Mouse (Mus musculus) embryonic facial prominence, embryonic 14.5 days (tissue): ENCODE measurements at regions not wholly inside any gene's neighbourhood (a gene's known extent, or its start where the extent isn't known, plus 50 kb on each side); places are given as distances from the start of the nearest gene placed in this dataset.

ENCODE experiments used
- ATAC-seq: fragments of 200-750 bp; cut with Nextera tagmentation; 2 replicates; pipeline ENCODE4 v1.8.0; 2017; ENCODE audit warnings: low read depth, moderate number of reproducible peaks, moderate TSS enrichment
- DNase-seq: peaks from one replicate; pipeline ENCODE4 v3.0.0-alpha.2; 2015; ENCODE audit warnings: low spot score
- H3K27ac ChIP-seq: fragments of 300-500 bp; sonication (generic); replicated peaks from 2 replicates; pipeline ENCODE4 v1.5.1; 2014; ENCODE audit warnings: low read depth, mild to moderate bottlenecking, low read length, moderate library complexity
- H3K27me3 ChIP-seq: fragments of 300-500 bp; sonication (generic); replicated peaks from 2 replicates; pipeline ENCODE4 v1.6.1; 2014; ENCODE audit warnings: low read length; ENCODE audit not compliant: control insufficient read depth, insufficient read depth
- H3K36me3 ChIP-seq: fragments of 300-500 bp; sonication (generic); 2 replicates; pipeline ENCODE4 v1.6.1; 2014; ENCODE audit warnings: low read length, mixed read lengths; ENCODE audit not compliant: control insufficient read depth, insufficient read depth
- H3K4me1 ChIP-seq: fragments of 300-500 bp; sonication (generic); 2 replicates; pipeline ENCODE4 v1.6.1; 2014; ENCODE audit warnings: antibody characterized with exemption, low read length; ENCODE audit not compliant: control insufficient read depth, insufficient read depth
- H3K4me2 ChIP-seq: fragments of 300-500 bp; sonication (generic); 2 replicates; pipeline ENCODE4 v1.6.1; 2014; ENCODE audit warnings: low read depth, mild to moderate bottlenecking, low read length, moderate library complexity, mixed read lengths
- H3K4me3 ChIP-seq: fragments of 300-500 bp; sonication (generic); 2 replicates; pipeline ENCODE4 v1.5.1; 2014; ENCODE audit warnings: low read depth, mild to moderate bottlenecking, low read length
- H3K9ac ChIP-seq: fragments of 300-500 bp; sonication (generic); 2 replicates; pipeline ENCODE4 v1.6.1; 2014; ENCODE audit warnings: low read depth, mild to moderate bottlenecking, low read length, moderate library complexity, mixed read lengths
- H3K9me3 ChIP-seq: fragments of 300-500 bp; sonication (generic); 2 replicates; pipeline ENCODE4 v1.6.1; 2016; ENCODE audit warnings: low read length; ENCODE audit not compliant: control insufficient read depth
- WGBS: fragments of 180-500 bp; shearing (Covaris S2); extraction: QIAGEN DNeasy Blood & Tissue Kit; methylation state at CpG from one replicate; pipeline ENCODE4 v1.1.7; 2014; 5-methylcytosine and 5-hydroxymethylcytosine counted together

DNA sequence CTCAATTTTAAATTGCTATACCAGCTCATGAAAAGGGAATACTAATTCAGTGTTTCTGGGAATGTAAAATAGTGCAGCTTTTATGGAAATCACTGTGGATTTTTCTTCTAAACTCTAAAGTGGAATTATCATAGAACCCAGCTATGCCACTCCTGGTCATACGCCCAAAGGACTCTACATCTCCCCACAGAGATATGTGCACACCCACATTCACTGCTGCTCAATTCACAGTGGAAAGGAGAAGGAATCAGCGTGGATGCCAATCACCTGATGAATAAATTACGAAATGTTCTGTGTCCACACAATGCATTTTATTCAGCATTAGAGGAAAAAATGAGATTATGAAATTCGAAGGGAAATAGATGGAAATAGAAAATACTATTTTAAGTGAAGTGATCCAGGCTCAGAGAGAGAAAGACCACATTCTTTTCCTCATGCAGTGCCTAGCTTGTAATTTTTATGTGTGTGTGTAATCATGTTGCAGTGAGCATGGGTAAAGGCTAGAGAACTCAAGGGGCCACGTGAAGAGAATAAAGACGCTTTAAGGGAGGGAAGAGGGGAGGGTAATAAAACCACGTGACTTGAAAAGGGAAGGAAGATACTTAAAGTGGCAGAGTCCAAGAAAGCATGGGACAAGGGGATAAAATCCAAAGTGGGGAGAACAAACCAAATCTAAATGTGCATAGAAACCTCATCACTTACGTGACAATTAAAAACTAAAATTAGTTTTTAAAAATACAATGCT is 321.8 kb upstream of the Tmem229a start:
- Histone ChIP-seq H3K27me3 (no peaks in the 10 kb centered on the region), H3K4me2 (no peak overlapping the region), H3K27ac (no peak overlapping the region), H3K9ac (no peak overlapping the region), H3K4me1 (no peaks in the 10 kb centered on the region), H3K9me3 (no peaks in the 10 kb centered on the region), H3K36me3 (no peaks in the 10 kb centered on the region), H3K4me3 (no peak overlapping the region)
- ATAC-seq (peak; percentile 76; the same call in 1 of the 2 replicates), DNase-seq (peak; percentile 21)
- WGBS: 51% methylated on average over 8 of the region's 8 CpGs

- ATAC-seq: no peak
- H3K27me3 ChIP-seq: no peaks in the 10 kb centered on the region
- 48% methylated on average over 2 of the region's 2 CpGs for WGBS
- H3K4me3 ChIP-seq: no peak overlapping the region
- no peaks in the 10 kb centered on the region for H3K9me3 ChIP-seq
- no peak overlapping the region for H3K27ac ChIP-seq
- H3K9ac ChIP-seq: no peak overlapping the region
- peak; percentile 17 for DNase-seq
- H3K36me3 ChIP-seq: no peaks in the 10 kb centered on the region
- H3K4me2 ChIP-seq: no peak overlapping the region
- no peaks in the 10 kb centered on the region for H3K4me1 ChIP-seq
Measured at GRCm38 (mm10) chr6:25276221-25276620, 320.1 kb upstream of the Tmem229a start.

GRCm38 (mm10) chr6:25260559-25260958 is 304.5 kb upstream of the Tmem229a start:
- H3K4me1 ChIP-seq: no peaks in the 10 kb centered on the region
- H3K9me3 ChIP-seq: no peaks in the 10 kb centered on the region
- H3K27me3 ChIP-seq: no peaks in the 10 kb centered on the region
- no peak overlapping the region for H3K27ac ChIP-seq
- ATAC-seq (no peak), DNase-seq (no peak)
- 97% methylated on average over 1 of the region's 1 CpGs for WGBS
- no peak overlapping the region for H3K4me2 ChIP-seq
- no peak overlapping the region for H3K9ac ChIP-seq
- no peaks in the 10 kb centered on the region for H3K36me3 ChIP-seq
- no peak overlapping the region for H3K4me3 ChIP-seq

DNA sequence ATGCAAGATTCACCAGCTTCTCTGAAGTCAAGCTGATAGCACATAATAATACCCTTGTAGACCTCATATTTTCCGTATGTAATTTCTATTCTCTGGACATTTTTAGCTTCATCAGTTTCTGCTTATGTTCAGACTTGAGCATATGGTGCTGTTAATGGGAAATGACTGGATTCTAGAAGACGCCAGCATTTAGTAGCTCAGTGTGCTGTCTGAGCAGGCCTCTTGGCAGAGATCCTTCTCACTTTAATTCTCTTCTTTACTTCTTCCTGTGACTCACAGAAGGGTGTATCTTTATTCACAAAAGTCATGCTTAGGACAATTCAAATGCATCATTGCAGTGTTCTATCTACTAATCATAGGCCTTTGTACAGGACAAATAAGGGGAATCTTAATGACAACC is 299.7 kb upstream of the Tmem229a start:
- H3K9ac ChIP-seq: no peak overlapping the region
- H3K4me1 ChIP-seq: no peaks in the 10 kb centered on the region
- H3K36me3 ChIP-seq: no peaks in the 10 kb centered on the region
- H3K4me3 ChIP-seq: no peak overlapping the region
- DNase-seq (no peak), ATAC-seq (no peak)
- WGBS: 70% methylated on average over 2 of the region's 2 CpGs
- no peak overlapping the region for H3K4me2 ChIP-seq
- no peak overlapping the region for H3K27ac ChIP-seq
- no peaks in the 10 kb centered on the region for H3K27me3 ChIP-seq
- no peaks in the 10 kb centered on the region for H3K9me3 ChIP-seq

DNA sequence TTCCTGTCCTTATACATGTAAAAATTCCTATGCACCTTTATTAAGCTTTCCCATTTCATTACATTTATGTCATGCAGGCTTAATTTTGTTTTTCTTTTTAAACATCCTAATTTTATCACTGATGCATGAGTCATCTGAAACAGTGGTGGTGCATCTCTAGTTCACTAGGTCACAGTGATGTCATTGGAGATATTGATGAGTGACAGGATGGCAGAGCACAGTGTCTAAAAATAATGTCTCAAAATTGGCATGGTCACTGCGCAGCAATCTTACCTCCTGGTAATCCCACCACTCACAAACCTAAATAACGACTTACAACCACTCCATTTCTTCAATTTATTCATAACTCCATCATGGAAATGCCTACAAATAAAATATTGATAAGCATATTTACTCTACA is 280.9 kb upstream of the Tmem229a start:
- no peaks in the 10 kb centered on the region for H3K36me3 ChIP-seq
- H3K9me3 ChIP-seq: no peaks in the 10 kb centered on the region
- H3K27ac ChIP-seq: no peak overlapping the region
- H3K4me3 ChIP-seq: no peak overlapping the region
- WGBS: 70% methylated on average over 2 of the region's 2 CpGs
- H3K4me1 ChIP-seq: no peaks in the 10 kb centered on the region
- H3K9ac ChIP-seq: no peak overlapping the region
- no peak overlapping the region for H3K4me2 ChIP-seq
- no peaks in the 10 kb centered on the region for H3K27me3 ChIP-seq
- DNase-seq (no peak), ATAC-seq (no peak)

DNA sequence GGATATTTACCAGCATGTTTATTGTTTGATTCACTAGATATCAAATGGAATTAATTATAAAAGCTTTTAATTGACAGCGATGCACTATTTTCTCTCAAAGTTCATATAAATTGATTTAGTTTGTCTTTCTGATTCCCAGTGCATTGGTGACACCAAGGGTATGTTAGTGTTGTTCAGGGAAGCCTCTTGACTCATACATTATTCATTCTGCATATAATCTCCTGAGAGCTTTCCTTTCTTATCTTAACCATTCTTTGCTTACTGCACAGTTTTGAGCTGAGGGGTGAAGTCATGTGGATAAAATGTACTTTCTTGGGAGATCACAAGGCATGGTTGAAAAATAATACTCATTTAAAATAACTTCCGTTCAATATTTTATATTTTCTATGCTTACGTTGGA is 280.5 kb upstream of the Tmem229a start:
- Histone ChIP-seq H3K27me3 (no peaks in the 10 kb centered on the region), H3K36me3 (no peaks in the 10 kb centered on the region), H3K27ac (no peak overlapping the region), H3K4me2 (no peak overlapping the region), H3K4me1 (no peaks in the 10 kb centered on the region), H3K9ac (no peak overlapping the region), H3K4me3 (no peak overlapping the region), H3K9me3 (no peaks in the 10 kb centered on the region)
- DNase-seq (no peak), ATAC-seq (no peak)
- WGBS: 87% methylated on average over 3 of the region's 3 CpGs
